Mouse (Mus musculus): Measurements from ENCODE around the gene Bicral.

Bicral gene

DNA sequence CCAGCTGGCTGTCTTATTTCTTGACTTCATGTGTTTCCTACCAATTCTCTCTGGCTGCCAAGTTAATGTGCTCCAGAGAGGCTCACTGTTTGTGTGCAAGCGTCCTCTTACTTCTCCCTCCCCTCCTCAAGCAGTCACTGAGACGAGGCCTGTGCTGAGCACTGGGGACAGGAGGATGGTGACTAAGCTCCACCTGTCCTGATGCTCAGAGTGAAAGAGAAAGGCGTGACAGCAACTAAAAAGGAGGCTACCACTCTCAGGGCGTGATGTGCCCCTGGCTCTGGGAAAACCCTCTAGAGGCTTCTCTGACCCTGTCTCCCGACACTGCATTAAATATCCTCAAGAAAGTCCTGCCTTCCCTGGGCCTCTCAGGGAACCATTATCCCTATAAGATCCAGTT is 109.0 kb downstream of the Bicral start:
- DNase-seq: no peak

Measured in thymus, postnatal 25 days (tissue).